Mouse (Mus musculus): ENCODE results near the gene Psmb5.
A peak's percentile ranks its signal among the peaks of the same experiment; 100 is the strongest.

Psmb5 gene

DNA sequence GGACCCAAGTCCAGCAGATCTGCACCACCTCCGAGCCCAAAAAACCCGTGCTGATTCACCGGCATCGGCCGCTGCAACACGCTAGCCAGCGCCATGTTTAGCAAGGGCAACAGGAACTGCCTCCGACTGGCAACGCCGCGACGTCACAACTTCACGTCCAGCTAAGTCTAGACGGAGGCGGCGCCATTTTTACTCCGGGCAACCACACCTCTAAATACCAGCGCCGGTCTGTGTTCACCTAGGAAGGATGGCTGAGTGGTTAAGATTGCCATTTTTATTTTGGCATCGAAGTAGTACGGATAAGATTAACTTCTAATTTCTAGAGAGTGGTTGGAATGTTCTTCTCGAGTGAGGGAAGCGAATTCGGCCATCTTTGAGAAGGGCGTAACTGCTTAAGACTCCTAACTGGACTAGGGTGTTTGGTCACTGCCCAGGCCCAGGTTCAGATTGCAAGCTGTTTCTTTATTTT lies at the start of gene Psmb5:
Gene Psmb5, minus strand, starts transcription at position 126 of the 469 bp plus-strand sequence.
- peak; percentile 90 for DNase-seq (ENCODE audit: low read depth, low spot score)

DNA sequence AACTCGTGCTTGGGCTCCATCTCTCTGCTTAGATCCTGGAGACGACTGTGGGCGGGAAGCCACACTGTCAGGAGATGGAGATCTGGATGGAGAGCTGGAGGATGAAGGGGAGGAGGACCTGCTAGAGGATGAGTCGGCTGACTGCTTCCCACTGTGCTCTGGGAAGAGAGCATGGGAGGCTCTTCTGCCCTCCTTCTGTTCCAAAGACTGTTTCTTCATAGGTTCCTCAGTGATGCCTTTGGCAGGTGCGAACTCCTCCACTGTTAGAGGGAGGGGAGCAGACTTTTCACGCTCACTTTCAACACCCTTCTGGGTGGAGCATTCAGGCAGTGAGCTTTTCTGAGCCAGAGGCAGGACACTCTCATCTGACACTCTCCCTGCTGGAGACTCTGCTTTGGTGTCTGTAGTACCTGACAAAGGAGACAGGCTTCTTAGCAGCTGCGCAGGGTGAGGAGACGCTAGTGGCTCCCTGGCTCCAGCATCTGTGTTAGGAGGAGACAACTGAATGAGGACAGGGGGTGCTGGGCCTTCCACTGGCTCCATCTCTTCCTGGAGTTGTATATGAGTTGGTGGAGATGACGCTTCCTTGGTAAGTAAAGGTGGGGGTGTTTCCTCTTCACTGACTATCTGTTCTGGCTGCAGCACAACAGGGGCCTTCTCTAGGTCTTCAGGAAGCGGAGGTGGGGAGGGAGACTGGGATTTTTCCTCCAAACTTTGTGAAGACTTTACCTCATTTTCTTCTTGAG lies 46.8 kb upstream of the Psmb5 start:
- DNase-seq (ENCODE audit: low read depth, low spot score) = no peak

DNA sequence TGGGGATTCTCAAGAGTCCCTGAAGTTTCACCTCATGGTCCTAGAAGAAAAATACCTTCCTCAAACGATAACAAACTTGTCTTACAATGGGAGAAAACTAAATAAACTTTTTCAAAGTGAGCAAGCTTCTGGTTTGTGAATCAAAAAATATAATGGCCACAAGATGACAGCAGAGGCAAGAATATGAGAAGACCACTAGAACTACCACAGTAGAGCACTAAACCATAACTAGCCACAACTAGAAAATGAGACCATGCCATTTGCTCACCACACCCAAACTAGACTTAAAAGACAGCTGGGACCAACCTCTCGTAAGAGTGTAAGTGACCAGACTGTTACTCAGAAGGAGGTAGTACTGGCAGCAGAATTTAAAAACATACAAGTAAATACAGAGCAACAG lies 42.2 kb upstream of the Psmb5 start:
- no peak for DNase-seq (ENCODE audit: low read depth, low spot score)

DNA sequence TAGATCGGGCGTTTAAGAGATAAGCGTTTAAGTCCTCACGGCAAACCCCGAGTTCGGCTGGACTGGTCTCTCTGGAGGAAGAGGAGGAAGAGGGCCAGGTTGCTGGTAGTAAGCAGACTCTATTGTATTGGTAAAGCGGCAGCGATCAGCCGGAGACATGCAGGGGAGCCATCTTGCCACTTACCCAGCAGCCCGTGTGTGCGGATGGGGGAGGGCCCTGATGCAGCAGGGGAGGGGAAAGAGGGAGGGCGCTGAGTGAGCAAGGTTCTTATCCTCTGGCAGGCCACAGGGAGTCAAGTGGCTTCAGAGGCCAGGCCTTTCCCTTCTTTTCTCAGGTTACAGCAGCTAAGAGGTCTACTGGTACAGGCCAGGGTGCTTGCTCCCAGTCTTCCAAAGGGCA lies 35.7 kb upstream of the Psmb5 start:
- DNase-seq (ENCODE audit: low read depth, low spot score) = peak; percentile 67

DNA sequence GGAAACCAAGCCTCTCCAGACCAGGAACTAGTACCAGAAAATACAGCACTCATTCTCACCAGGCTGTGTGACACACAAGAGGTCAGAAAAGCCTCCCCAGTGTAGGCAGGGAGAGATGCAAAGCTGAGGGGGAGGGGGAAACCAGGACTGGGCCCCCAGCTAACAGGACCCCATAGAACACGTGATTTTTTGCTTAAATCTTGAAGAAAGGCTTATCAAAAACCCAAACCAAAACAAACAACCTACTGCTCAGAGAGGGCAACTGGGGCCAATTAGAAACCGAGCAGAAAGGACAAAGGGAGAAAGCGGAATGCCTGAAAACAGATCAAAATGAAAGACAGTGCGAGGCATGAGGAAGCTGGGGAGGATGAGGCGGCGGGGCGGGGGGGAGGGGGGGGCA lies 35.0 kb upstream of the Psmb5 start:
- no peak for DNase-seq (ENCODE audit: low read depth, low spot score)

DNA sequence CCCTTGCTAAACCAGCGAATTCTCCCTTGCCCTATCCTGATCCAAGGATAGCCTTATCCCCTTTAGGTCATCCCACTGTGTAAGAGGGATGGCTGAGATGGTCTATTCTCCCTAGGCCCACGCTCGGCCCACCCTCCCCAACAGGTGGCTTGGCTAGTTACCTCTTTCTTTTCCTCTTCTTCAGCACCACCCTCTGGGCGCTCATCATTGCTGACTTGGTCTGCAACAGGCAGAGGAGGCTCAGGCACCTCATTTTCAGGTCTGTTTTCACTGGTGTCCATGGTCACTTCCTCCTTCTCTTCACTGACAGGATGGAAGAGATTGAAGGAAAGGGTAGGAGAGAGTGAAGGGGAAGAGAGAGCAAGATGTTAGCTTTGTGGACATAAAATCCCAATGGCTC lies 33.7 kb upstream of the Psmb5 start:
- no peak for DNase-seq (ENCODE audit: low read depth, low spot score)

DNA sequence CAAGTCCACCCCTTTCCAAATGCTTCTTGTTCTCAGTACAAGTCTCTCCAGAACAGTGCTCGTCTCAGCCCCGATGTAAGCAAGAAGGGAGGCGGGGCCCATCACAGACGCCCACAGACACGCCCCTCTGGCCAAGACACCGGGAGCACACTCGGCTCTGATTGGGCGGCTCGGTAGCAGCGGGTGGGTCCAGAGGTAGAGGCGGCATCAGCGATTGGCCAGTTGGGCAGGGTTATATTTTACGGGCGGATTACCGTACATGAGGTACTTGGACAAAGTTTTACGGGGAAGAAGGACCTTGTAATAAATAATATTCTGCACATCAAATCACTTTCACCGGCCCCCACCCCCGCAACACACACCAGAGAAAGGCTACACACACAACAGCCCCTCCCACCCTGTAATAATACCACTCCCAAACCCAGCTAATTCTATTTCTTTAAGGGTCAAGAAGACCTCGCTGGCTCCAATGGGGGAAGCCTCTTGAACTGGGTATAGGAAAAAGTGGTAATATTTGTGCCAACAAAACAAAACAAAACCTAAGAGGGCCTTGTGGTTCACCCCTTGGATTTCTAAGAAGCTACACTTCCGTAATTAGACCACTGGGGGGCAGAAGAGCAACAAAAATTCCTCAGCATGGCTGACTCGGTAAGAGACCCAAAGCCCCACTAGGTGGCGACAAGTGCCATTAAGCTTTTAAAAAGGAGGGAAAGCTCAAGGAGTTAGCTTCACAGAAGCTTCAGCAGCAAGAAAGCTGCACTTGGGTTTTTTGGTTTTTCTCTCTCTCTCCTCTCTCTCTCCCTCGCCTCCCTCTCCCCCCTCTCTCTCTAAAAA lies 33.0 kb upstream of the Psmb5 start:
- DNase-seq (ENCODE audit: low read depth, low spot score) = peak; percentile 79

DNA sequence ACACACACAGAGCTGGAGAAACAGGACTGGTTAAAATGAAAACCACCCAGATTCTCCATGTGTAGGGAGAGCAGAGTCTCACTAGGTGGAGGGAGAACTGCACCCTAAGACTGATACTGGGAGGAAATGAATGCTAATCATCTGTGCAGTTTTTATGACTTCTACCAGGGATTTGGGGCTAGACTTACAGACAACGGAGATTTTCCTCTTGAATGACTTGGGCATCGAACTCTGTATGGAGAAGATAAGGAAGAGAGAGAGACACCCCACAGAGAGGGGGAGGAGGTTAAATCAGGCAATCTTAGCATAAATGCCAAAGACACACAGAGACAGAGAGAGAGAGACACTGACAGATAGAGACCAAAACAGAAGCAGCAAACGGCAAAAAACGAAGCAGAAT lies 30.1 kb upstream of the Psmb5 start:
- no peak for DNase-seq (ENCODE audit: low read depth, low spot score)

DNA sequence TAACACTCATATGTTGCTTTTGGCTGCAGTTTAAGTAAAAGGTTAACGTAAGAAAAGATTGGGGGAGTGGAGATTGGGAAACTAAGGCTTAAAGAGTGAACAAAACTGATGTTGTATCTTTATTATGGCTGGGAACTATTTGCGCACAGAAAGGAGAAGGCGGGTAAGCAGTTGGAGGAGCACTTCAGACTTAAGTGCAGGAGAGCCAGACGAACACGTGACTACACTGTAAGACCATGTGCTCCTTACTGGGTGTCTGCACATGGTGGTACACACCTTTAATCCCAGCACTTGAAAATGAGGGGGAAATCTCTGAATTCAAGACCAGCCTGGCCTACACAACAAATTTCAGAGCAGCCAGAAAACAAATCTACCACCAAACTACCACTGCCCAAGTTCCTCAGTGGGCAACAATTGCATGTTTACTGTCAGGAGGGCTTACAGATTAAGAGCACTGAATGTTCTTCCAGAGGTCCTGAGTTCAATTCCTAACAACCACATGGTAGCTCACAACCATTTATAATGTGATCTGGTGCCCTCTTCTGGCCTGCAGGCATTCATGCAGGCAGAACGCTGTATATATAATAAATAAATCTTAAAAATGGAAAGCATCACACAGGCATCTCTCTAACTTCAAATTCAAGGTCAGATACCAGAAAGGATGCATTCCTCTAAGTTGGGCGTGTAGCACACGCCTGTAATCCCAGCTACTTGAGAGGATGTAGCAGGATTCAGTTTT lies 29.2 kb upstream of the Psmb5 start:
- no peak for DNase-seq (ENCODE audit: low read depth, low spot score)

DNA sequence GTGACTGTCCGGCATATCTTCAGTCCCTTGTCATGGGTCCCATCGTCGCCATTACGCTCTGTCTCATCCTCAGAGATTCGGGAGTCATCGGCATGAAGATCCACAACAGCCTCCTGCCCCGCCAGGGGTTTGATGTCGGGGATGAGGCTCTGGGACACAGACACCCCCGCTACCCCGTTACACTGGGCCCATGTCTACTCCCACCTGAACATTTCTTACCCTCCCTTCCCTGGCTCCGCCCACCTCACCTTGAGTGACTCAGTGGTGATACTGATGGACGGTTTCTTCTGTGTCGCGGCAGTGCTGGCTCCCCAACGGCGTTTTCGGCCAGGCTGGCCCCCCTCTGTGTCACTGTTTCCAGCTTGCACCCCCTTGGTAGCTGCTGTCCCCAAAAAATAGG lies 28.6 kb upstream of the Psmb5 start:
- DNase-seq (ENCODE audit: low read depth, low spot score) = no peak

DNA sequence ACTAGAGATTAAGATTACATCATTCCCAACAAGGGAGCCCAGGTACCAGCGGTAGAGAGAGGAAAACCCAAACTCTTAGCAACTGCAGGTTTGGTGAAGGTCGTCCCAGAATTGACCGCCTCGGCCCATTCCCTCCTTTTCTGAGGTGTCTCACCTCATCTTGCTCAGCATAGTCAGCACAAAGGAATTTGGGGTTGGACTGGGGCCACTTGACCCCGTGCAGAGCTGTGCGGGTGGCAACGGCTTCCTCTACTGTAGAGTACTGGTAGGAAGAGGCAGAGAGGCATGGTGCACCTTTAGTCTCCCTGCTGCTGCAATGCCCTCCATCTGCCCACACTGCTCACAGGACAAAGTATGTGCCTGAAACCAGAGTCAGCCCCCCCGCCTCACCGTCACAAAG lies 26.5 kb upstream of the Psmb5 start:
- no peak for DNase-seq (ENCODE audit: low read depth, low spot score)

DNA sequence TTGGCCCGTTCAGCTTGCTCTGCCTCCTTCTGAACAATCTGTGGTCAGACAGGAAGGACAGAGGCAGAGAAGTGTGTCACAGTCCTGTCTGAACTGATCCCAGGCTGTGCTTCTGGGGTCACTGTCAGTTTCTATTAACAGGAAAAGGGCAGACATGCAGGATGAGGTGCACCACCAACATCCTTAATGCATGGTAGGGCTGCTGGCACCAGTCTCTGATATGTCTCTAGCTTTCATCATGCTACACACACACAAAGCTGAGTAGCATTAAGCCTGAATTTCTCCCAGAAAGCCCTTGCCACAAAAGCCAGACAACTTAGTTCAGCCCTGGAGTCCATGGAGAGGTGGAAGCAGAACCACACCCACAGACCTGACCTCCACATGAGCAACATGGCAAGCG lies 25.2 kb upstream of the Psmb5 start:
- DNase-seq (ENCODE audit: low read depth, low spot score) = no peak

DNA sequence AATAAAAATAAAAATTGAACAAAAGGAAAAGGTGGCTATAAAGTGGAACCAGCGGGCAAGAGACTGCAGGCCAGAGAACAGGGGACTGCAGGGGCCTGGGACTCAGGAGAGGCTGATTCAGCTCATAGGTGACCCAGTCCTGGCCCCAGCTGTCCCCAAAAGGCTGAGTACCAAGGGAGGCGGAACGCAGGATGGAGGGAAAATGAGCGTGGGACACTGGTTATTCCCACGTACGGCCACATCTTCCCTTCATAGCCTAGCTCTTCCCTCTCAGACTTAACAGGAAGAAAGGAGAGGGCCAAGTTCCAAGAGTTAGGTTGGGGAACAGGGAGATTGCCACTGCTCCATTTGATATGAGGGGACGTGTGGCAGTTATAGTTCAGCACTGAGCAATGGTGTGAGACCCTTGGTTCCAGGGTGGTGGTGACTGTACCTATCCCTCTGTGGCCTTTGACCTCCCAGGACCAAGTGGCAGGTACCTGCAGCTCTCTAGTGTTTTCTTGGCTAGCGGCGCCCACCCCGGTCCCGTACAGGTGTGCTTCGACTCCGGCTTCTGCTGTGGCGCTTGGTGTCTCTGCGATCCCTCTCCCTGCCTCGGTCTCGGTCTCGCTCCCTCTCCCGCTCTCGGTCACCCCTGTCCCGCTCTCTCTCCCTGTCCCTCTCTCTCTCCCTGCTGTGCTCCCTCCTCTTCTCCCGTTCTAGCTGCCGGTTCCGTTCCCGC lies 24.6 kb upstream of the Psmb5 start:
- no peak for DNase-seq (ENCODE audit: low read depth, low spot score)

DNA sequence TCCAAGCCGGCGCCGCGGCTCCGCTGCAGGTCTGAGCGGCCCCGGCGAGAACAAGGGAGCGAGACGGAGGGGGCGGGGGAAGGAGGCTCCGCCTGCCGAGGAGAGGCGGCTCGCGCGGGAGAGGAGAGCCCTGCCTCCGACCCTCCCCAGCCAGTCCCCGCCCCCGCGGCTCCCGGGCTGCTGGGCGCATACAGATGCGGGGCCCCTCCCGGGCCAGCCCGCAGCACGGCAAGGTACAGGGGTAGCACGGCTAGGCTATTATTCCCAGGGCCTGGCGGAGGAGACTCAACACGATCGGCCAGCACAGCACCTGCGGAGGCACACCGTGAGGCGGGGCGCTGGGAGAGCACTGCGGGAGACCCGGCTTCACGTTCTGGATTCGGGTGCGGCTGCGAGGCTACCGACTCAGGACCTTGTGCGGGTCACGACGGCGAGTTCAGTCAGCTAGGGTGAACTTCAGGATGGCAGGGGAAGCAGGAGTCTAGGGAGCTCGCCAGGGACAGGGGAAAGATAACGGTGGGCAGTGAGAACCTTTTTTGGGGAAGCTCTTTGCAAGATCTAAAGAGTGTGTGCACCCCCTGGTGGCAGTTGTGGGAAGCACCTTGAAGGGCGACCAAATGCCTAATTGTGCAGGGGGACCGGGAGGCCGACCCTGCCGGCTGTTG lies 23.6 kb upstream of the Psmb5 start, which contains the start of gene Cdh24:
Gene Cdh24, minus strand, starts transcription at position 60 of the 665 bp plus-strand sequence.
- peak; percentile 49 for DNase-seq (ENCODE audit: low read depth, low spot score)

DNA sequence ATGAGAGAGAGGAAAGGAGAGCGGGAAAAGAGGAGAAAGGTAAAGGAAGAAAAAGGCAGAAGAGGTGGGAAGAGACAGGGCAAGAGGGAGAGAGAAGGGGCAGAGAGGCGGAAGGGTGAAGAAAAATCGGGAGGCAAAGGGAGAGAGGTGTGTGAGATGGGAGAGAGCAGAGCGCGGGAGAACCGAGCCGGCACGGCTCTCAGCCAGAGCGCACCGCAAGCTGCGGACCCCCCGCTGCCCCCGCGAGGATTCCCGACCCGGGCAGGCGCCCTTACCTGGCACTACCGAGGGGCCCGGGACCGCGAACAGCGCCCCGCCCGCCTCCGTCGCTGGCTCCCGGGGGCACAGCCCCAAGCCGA lies 23.1 kb upstream of the Psmb5 start, which contains the start of gene Gm17606:
Gene Gm17606, plus strand, starts transcription at position 7 of the 359 bp plus-strand sequence.
- DNase-seq (ENCODE audit: low read depth, low spot score) = no peak

DNA sequence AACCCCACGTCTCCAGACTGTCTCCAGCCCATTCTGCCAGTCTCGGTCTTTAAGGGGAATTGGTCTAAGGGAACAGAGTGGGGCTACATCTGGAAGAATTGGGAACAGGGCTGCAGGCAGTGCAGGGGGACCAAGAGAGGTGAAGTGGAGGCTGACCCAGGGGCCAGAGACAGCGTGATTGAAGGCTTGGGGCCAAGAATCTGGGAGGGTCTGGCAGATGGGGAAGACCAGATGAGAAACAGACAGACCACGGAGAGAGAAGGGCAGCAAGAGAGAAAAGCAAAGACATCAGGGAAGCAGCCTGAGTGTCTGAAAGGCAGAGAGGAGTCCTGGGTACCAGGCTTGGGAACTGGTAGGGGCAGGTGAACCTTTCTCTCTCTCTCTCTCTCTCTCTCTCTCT lies 22.3 kb upstream of the Psmb5 start:
- DNase-seq (ENCODE audit: low read depth, low spot score) = no peak

DNA sequence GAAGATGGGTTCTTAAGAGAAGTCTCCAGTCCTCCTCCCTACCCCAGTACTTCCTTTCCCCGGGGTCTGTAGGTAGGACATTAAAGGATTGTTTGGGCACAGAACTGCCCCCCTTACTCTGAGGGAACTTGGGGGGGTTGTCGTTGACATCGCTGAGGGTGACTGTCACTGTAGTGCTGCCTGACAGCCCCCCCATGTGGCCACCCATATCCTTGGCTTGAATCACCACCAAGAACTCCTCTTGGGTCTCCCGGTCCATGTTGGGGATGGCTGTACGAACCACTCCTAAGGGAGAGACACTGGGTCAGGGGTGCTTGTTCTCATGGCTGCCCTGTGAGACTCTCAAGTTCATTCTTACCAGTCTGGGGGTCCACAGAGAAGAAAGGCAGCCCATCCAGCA lies 20.4 kb upstream of the Psmb5 start:
- DNase-seq (ENCODE audit: low read depth, low spot score) = no peak

DNA sequence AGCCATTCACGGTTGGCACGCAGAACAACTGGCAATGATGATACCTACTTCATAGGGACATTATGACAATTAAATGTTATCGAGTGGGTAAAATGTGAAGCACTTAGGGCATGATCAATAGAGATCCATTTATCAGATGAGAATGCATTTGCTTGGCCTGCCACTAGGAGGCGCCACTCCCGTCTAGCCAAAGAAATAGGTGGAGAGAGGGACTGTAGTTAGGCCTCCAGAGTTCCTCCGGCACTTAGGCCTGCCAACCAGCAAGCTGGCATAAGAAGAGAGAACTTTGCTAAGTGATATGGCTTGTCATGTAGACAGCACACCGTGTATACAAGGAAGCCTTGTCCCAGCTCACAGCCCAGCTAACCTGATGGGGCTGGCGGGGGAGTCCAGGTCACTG lies 19.1 kb upstream of the Psmb5 start:
- DNase-seq (ENCODE audit: low read depth, low spot score) = no peak

DNA sequence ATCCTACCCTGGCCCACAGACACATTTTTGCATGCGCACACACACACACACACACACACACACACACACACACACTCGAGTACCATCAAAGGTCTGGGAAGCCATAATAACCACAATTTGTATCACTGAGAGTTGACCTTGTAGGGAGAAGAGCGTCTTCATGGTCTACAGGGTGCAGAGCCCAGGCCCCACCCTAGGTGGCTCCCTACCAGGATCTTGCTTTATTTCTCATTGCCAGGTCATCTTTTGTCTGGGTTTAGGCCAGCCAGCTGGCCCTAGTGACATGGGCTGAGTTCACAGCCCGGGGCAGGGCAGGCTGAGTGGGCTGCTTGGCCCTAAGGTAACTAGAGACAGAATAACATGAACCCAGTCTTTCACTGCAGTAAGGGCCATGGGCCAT lies 16.4 kb upstream of the Psmb5 start:
- DNase-seq (ENCODE audit: low read depth, low spot score) = no peak

DNA sequence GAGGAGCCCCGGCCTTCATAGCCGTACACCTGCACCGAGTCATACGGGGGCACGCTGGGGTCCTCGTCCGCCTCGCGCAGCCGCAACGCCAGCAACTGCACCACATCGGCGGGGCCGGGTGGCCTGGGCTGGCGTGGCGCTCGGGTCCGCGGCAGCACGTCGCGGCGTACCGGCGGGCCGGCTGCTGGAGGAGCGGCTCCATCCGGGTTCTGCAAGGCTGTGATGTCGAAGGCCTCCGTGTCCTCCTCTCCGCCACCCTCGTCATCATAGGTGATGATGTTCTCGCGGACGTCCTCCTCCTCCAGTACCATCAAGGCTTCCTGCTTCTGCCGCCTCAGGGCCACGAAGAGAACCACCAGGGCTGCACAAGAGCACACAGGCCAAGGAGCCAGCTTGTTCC lies 14.4 kb upstream of the Psmb5 start:
- no peak for DNase-seq (ENCODE audit: low read depth, low spot score)

DNA sequence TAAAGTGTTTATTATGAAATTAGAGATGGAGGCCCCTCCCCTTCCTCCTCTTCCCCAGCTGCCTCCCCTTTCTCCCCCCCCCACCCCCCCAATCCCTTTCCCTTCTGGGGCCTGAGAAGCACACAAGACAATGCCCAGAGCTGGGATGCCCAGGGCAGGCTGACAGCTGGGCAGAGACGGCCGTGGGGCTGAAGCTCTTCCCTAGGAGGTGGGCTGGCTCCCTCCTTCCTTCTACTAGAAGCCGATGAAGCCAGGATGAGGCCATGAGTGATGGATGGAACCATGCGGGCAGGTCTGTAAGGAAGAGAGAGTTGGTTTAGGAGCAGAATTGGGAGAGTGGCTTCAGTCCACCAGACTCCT lies 13.4 kb upstream of the Psmb5 start:
- DNase-seq (ENCODE audit: low read depth, low spot score) = no peak

Data from retina, adult 2 months (tissue).